Mouse (Mus musculus) bone marrow, adult 2 months (tissue): Measurements from ENCODE around the gene Kctd21.

Source experiments
- CTCF ChIP-seq: fragments of 200-500 bp; IDR thresholded peaks from 2 replicates; pipeline ENCODE4 v1.5.1; 2011; ENCODE audit warnings: low read length, control low read depth; ENCODE audit not compliant: control insufficient read depth, insufficient read depth
- POLR2A ChIP-seq: fragments of 200-500 bp; IDR thresholded peaks from 2 replicates; pipeline ENCODE4 v1.6.1; 2011; ENCODE audit warnings: low read depth, mild to moderate bottlenecking, control low read depth, low read length, borderline replicate concordance; ENCODE audit not compliant: control insufficient read depth

- TF ChIP-seq POLR2A = no peak
- no peak for TF ChIP-seq CTCF
Observed at GRCm38 (mm10) chr7:97375101-97375500, 43.0 kb downstream of the Kctd21 start.
